Mouse (Mus musculus): ENCODE measurements around the gene Ccnq. TPM values are rescaled to one million over a fixed set of nuclear protein-coding genes. Genes with fewer than 3 reads are reported as not detected.

Gene Ccnq
- total and polyA plus RNA-seq, 2 experiments from 2014 or later: 35.4 to 35.9 TPM

GRCm38 (mm10) chr11:78732619-78733018 is 18.9 kb downstream of the Ccnq start:
- Histone ChIP-seq H3K27me3 (ENCODE audit: insufficient read depth, low read length) (no peaks in the 10 kb centered on the region), H3K9me3 (ENCODE audit: low read length) (no peaks in the 10 kb centered on the region), H3K4me2 (ENCODE audit: low read depth, low read length) (no peak overlapping the region), H3K4me3 (ENCODE audit: low read length) (no peak overlapping the region), H3K4me1 (ENCODE audit: insufficient read depth, low read length) (no peaks in the 10 kb centered on the region), H3K27ac (no peak overlapping the region), H3K36me3 (ENCODE audit: insufficient read depth, low read length) (no peaks in the 10 kb centered on the region), H3K9ac (replicated peaks; ENCODE audit: low read length) (no peak overlapping the region)
- no peak for TF ChIP-seq CTCF (IDR thresholded peaks at IDR 0.05; ENCODE audit: low read depth)
- DNase-seq (ENCODE audit: low spot score) (no peak), ATAC-seq (no peak)
- 92% methylated on average over 6 of the region's 6 CpGs for WGBS

GRCm38 (mm10) chr11:78730902-78731301 is 20.6 kb downstream of the Ccnq start:
- no peak for TF ChIP-seq CTCF (IDR thresholded peaks at IDR 0.05; ENCODE audit: low read depth)
- H3K4me1 ChIP-seq (ENCODE audit: insufficient read depth, low read length): no peaks in the 10 kb centered on the region
- WGBS: 28% methylated on average over 2 of the region's 2 CpGs

GRCm38 (mm10) chr11:78728041-78728440 is 23.5 kb downstream of the Ccnq start:
- Histone ChIP-seq H3K9ac (replicated peaks; ENCODE audit: low read length) (no peak overlapping the region), H3K27ac (no peak overlapping the region), H3K9me3 (ENCODE audit: low read length) (no peaks in the 10 kb centered on the region), H3K36me3 (ENCODE audit: insufficient read depth, low read length) (no peaks in the 10 kb centered on the region), H3K27me3 (ENCODE audit: insufficient read depth, low read length) (no peaks in the 10 kb centered on the region), H3K4me1 (ENCODE audit: insufficient read depth, low read length) (no peaks in the 10 kb centered on the region), H3K4me2 (ENCODE audit: low read depth, low read length) (no peak overlapping the region), H3K4me3 (ENCODE audit: low read length) (no peak overlapping the region)
- ATAC-seq: no peak
- TF ChIP-seq CTCF (IDR thresholded peaks at IDR 0.05; ENCODE audit: low read depth): no peak
- DNase-seq (ENCODE audit: low spot score): no peak
- 70% methylated on average over 4 of the region's 4 CpGs for WGBS

More at GRCm38 (mm10) chr11:78730902-78731301, 20.6 kb downstream of the Ccnq start:
- H3K9ac ChIP-seq (replicated peaks; ENCODE audit: low read length): no peak overlapping the region
- H3K27ac ChIP-seq: no peak overlapping the region
- H3K9me3 ChIP-seq (ENCODE audit: low read length): no peaks in the 10 kb centered on the region
- H3K4me2 ChIP-seq (ENCODE audit: low read depth, low read length): no peak overlapping the region
- H3K27me3 ChIP-seq (ENCODE audit: insufficient read depth, low read length): no peaks in the 10 kb centered on the region
- H3K4me3 ChIP-seq (ENCODE audit: low read length): no peak overlapping the region
- DNase-seq (ENCODE audit: low spot score): no peak
- ATAC-seq: no peak
- no peaks in the 10 kb centered on the region for H3K36me3 ChIP-seq (ENCODE audit: insufficient read depth, low read length)

GRCm38 (mm10) chr11:78726366-78726765 is 25.2 kb downstream of the Ccnq start:
- Histone ChIP-seq H3K4me2 (ENCODE audit: low read depth, low read length) (no peak overlapping the region), H3K9ac (replicated peaks; ENCODE audit: low read length) (no peak overlapping the region), H3K27ac (no peak overlapping the region), H3K27me3 (ENCODE audit: insufficient read depth, low read length) (no peaks in the 10 kb centered on the region), H3K9me3 (ENCODE audit: low read length) (no peaks in the 10 kb centered on the region), H3K36me3 (ENCODE audit: insufficient read depth, low read length) (no peaks in the 10 kb centered on the region), H3K4me1 (ENCODE audit: insufficient read depth, low read length) (no peaks in the 10 kb centered on the region), H3K4me3 (ENCODE audit: low read length) (no peak overlapping the region)
- ATAC-seq: no peak
- WGBS: 77% methylated on average over 3 of the region's 3 CpGs
- DNase-seq (ENCODE audit: low spot score): no peak
- no peak for TF ChIP-seq CTCF (IDR thresholded peaks at IDR 0.05; ENCODE audit: low read depth)

GRCm38 (mm10) chr11:78724792-78725191 is 26.7 kb downstream of the Ccnq start:
- no peaks in the 10 kb centered on the region for H3K9me3 ChIP-seq (ENCODE audit: low read length)
- no peak overlapping the region for H3K4me2 ChIP-seq (ENCODE audit: low read depth, low read length)
- no peak for DNase-seq (ENCODE audit: low spot score)
- H3K27me3 ChIP-seq (ENCODE audit: insufficient read depth, low read length): no peaks in the 10 kb centered on the region
- ATAC-seq: no peak
- no peaks in the 10 kb centered on the region for H3K36me3 ChIP-seq (ENCODE audit: insufficient read depth, low read length)
- no peak for TF ChIP-seq CTCF (IDR thresholded peaks at IDR 0.05; ENCODE audit: low read depth)
- no peaks in the 10 kb centered on the region for H3K4me1 ChIP-seq (ENCODE audit: insufficient read depth, low read length)
- 91% methylated on average over 1 of the region's 1 CpGs for WGBS
- no peak overlapping the region for H3K4me3 ChIP-seq (ENCODE audit: low read length)
- H3K27ac ChIP-seq: no peak overlapping the region
- H3K9ac ChIP-seq (replicated peaks; ENCODE audit: low read length): no peak overlapping the region

- 98% methylated on average over 2 of the region's 2 CpGs for WGBS
- no peak for DNase-seq (ENCODE audit: low spot score)
- TF ChIP-seq CTCF (IDR thresholded peaks at IDR 0.05; ENCODE audit: low read depth): no peak
Observed at GRCm38 (mm10) chr11:78721419-78721818, 30.1 kb downstream of the Ccnq start.

GRCm38 (mm10) chr11:78717655-78718054 is 33.9 kb downstream of the Ccnq start:
- Histone ChIP-seq H3K27ac (no peak overlapping the region), H3K27me3 (ENCODE audit: insufficient read depth, low read length) (no peaks in the 10 kb centered on the region), H3K36me3 (ENCODE audit: insufficient read depth, low read length) (no peaks in the 10 kb centered on the region), H3K4me3 (ENCODE audit: low read length) (no peak overlapping the region), H3K4me1 (ENCODE audit: insufficient read depth, low read length) (no peaks in the 10 kb centered on the region), H3K9ac (replicated peaks; ENCODE audit: low read length) (no peak overlapping the region), H3K4me2 (ENCODE audit: low read depth, low read length) (no peak overlapping the region), H3K9me3 (ENCODE audit: low read length) (no peaks in the 10 kb centered on the region)
- no peak for DNase-seq (ENCODE audit: low spot score)
- no peak for ATAC-seq
- 67% methylated on average over 4 of the region's 4 CpGs for WGBS
- TF ChIP-seq CTCF (IDR thresholded peaks at IDR 0.05; ENCODE audit: low read depth): no peak

More at GRCm38 (mm10) chr11:78721419-78721818, 30.1 kb downstream of the Ccnq start:
- Histone ChIP-seq H3K4me1 (ENCODE audit: insufficient read depth, low read length) (no peaks in the 10 kb centered on the region), H3K4me2 (ENCODE audit: low read depth, low read length) (no peak overlapping the region), H3K9ac (replicated peaks; ENCODE audit: low read length) (no peak overlapping the region), H3K4me3 (ENCODE audit: low read length) (no peak overlapping the region), H3K27ac (no peak overlapping the region), H3K36me3 (ENCODE audit: insufficient read depth, low read length) (no peaks in the 10 kb centered on the region), H3K27me3 (ENCODE audit: insufficient read depth, low read length) (no peaks in the 10 kb centered on the region), H3K9me3 (ENCODE audit: low read length) (no peaks in the 10 kb centered on the region)
- ATAC-seq: no peak
